Mouse (Mus musculus) stomach, embryonic 15.5 days (tissue): ENCODE measurements at regions not wholly inside any gene's neighbourhood (a gene's known extent, or its start where the extent isn't known, plus 50 kb on each side); places are given as distances from the start of the nearest gene placed in this dataset.

ENCODE experiments used
- ATAC-seq: fragments of 200-750 bp; cut with Nextera tagmentation; 2 replicates; pipeline ENCODE4 v1.8.0; 2017; ENCODE audit warnings: low read depth, moderate number of reproducible peaks, moderate TSS enrichment; ENCODE audit not compliant: insufficient read depth, low FRiP score
- H3K27ac ChIP-seq: fragments of 300-500 bp; sonication (generic); 2 replicates; pipeline ENCODE4 v1.5.1; 2015; ENCODE audit warnings: mild to moderate bottlenecking, inconsistent platforms
- H3K27me3 ChIP-seq: fragments of 300-500 bp; sonication (generic); replicated peaks from 2 replicates; pipeline ENCODE4 v1.6.1; 2015; ENCODE audit warnings: inconsistent platforms
- H3K36me3 ChIP-seq: fragments of 300-500 bp; sonication (generic); 2 replicates; pipeline ENCODE4 v1.6.1; 2015; ENCODE audit warnings: inconsistent platforms
- H3K4me1 ChIP-seq: fragments of 300-500 bp; sonication (generic); 2 replicates; pipeline ENCODE4 v1.6.1; 2015; ENCODE audit warnings: inconsistent platforms
- H3K4me2 ChIP-seq: fragments of 300-500 bp; sonication (generic); 2 replicates; pipeline ENCODE4 v1.6.1; 2015; ENCODE audit warnings: mild to moderate bottlenecking, inconsistent platforms
- H3K4me3 ChIP-seq: fragments of 300-500 bp; sonication (generic); replicated peaks from 2 replicates; pipeline ENCODE4 v1.5.1; 2015; ENCODE audit warnings: inconsistent platforms
- H3K9ac ChIP-seq: fragments of 300-500 bp; sonication (generic); 2 replicates; pipeline ENCODE4 v1.6.1; 2015; ENCODE audit warnings: inconsistent platforms
- H3K9me3 ChIP-seq: fragments of 300-500 bp; sonication (generic); 2 replicates; pipeline ENCODE4 v1.6.1; 2016; ENCODE audit warnings: inconsistent platforms
- WGBS: fragments of 180-500 bp; shearing (Covaris S2); methylation state at CpG from one replicate; pipeline ENCODE4 v1.1.7; 2015; 5-methylcytosine and 5-hydroxymethylcytosine counted together

DNA sequence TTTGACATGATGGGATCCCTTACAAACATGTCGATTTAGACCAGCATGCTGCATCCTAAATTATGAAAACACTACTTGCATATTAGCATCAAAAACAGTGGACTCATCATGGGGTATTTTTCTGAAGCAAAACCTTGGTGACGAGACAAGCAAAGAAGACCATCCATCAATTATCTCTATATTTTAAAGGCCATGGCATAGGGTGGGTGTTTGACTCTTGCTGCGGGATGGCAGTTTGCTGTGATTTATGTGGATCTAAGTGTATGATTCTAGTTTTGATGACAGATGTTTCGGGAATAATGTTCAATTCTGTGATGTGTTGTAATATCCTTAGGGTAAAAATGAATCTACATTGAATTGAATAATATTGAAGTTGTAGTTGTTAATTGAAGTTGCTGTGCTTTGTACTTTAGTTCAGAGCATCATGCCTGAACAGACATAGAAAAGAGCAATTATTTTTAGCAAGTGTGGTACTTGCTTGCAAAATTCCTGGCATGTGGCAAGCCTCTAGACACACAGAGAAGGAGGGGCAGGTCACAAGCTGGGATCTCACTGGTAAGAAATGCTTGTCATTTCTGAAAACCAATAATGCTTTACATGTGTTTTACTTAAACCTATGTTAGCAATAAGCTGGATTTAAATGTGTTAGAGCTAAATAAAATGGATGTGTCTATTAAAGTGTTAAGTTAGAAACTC is 608.3 kb downstream of the Hace1 start:
- Histone ChIP-seq H3K9ac (no peak overlapping the region), H3K9me3 (no peaks in the 10 kb centered on the region), H3K4me2 (no peak overlapping the region), H3K4me1 (no peaks in the 10 kb centered on the region), H3K27ac (no peak overlapping the region), H3K27me3 (no peaks in the 10 kb centered on the region), H3K4me3 (no peak overlapping the region), H3K36me3 (no peaks in the 10 kb centered on the region)
- no peak for ATAC-seq
- 81% methylated on average over 4 of the region's 4 CpGs for WGBS

DNA sequence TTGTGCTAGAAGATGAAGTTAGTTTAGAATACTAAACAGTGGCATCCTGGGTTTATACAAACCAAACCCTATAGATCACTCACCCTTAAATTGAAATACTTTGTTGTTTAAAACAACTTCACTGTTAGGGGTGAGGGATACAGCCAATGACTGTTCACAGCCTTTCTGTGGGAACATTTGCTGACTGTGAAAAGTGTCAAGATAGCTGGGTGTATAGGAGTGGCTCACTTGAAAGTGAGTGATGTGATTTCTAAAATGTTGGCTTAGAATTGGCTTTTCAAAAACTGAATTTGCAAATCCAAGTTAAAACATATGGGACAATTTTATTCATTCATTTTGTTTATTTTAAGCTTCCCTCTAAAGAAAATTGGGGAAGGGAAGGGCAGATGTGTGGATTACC is 616.5 kb downstream of the Hace1 start:
- H3K36me3 ChIP-seq: no peaks in the 10 kb centered on the region
- no peak overlapping the region for H3K9ac ChIP-seq
- no peaks in the 10 kb centered on the region for H3K4me1 ChIP-seq
- H3K4me3 ChIP-seq: no peak overlapping the region
- no peak overlapping the region for H3K4me2 ChIP-seq
- no peak overlapping the region for H3K27ac ChIP-seq
- ATAC-seq: no peak
- no peaks in the 10 kb centered on the region for H3K9me3 ChIP-seq
- no peaks in the 10 kb centered on the region for H3K27me3 ChIP-seq

DNA sequence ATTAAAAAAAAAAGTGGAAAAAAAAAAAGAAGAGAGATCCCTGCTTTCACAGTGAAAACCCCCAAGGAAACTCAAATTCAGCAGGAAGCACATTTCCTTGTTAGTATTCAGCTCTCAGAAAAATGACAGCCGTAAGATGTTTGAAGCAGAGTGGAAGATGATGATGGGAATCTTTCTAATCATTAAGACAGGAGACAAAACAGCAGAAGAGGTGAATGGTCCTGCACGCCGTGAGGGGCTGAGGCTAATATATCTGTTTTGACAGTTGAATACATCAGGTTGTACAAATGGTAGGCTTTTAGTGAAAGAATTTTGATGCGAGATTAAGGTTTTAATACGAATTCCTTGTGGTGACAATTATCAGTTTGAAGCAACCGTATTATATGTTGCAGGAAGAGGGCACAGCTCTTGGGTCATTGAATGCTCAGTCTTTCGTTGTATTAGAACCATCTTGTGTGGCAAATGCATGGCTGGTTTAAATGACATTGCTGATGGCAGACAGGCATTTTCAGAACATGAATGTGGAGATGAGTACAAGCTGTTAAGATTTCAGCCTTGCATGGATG is 649.3 kb downstream of the Hace1 start:
- H3K4me2 ChIP-seq: no peak overlapping the region

DNA sequence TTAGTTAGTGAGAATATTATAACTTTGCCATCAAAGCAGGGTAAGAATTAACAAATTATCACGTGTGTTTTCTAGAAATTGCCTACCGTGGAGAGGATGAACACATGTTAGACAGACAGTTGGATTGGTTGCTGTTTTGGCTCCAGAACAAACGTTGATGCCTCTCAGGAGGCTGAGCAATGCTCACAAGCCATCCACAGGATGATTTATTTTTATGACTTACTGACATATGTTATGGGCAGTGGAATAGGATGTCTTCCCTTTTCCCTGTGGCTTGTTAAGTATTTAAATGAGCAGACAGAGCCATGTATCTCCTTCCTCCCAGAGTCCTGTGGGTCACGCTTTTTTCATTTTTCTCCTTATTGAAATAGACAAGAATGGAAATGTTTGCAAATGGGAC is 652.0 kb downstream of the Hace1 start:
- no peak for ATAC-seq
- H3K4me3 ChIP-seq: no peak overlapping the region
- no peaks in the 10 kb centered on the region for H3K27me3 ChIP-seq
- WGBS: 51% methylated on average over 4 of the region's 4 CpGs
- H3K9ac ChIP-seq: no peak overlapping the region
- H3K9me3 ChIP-seq: no peaks in the 10 kb centered on the region
- H3K36me3 ChIP-seq: no peaks in the 10 kb centered on the region
- no peak overlapping the region for H3K27ac ChIP-seq
- no peak overlapping the region for H3K4me2 ChIP-seq
- no peaks in the 10 kb centered on the region for H3K4me1 ChIP-seq

More for the DNA sequence above, 649.3 kb downstream of the Hace1 start:
- no peaks in the 10 kb centered on the region for H3K36me3 ChIP-seq
- H3K4me1 ChIP-seq: no peaks in the 10 kb centered on the region
- H3K27ac ChIP-seq: no peak overlapping the region
- H3K9ac ChIP-seq: no peak overlapping the region
- ATAC-seq: no peak
- H3K27me3 ChIP-seq: no peaks in the 10 kb centered on the region
- WGBS: 49% methylated on average over 7 of the region's 7 CpGs
- H3K9me3 ChIP-seq: no peaks in the 10 kb centered on the region
- no peak overlapping the region for H3K4me3 ChIP-seq

DNA sequence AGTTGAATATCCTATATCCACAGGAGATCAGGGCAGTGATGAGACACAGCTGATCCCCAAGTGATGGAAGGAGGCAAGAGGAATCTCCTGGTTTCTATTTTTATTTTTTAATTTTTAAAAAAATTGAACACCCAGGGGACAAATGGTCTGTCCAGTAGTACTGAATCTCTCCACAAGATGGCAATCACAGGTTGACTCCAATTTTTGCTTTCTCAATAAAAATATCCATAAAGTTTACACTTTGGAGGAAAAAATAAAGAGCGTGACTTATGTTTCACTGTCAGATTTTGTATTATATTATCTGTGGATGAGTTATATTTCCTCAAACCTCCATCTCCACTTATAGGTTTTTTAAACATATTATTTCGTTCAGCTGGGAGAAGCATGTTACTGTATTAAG is 658.0 kb downstream of the Hace1 start:
- Histone ChIP-seq H3K36me3 (no peaks in the 10 kb centered on the region), H3K27ac (no peak overlapping the region), H3K9ac (no peak overlapping the region), H3K4me1 (no peaks in the 10 kb centered on the region), H3K27me3 (no peaks in the 10 kb centered on the region), H3K4me3 (no peak overlapping the region), H3K4me2 (no peak overlapping the region), H3K9me3 (no peaks in the 10 kb centered on the region)
- no peak for ATAC-seq
- 33% methylated on average over 2 of the region's 2 CpGs for whole genome bisulfite sequencing

DNA sequence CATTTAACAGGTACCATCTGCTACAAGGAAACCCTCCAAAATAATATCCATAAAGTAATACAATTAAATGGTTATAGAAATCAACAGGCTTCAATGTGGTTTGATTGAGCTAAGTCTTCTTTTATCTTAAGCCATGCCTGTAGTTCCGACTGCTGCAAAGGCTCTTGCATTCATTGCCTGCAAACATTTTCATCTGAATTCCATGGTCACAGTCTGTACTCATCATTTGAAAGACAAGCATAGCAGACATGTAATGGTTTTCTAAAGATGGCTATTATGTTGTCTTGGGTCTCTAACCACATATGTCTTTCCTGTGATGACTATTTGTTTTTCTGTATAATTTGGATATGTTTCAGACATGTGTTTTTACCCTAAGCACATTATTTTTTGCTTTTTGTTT is 677.9 kb downstream of the Hace1 start:
- Histone ChIP-seq H3K4me2 (no peak overlapping the region), H3K4me1 (no peaks in the 10 kb centered on the region), H3K4me3 (no peak overlapping the region), H3K27me3 (no peaks in the 10 kb centered on the region), H3K9me3 (no peaks in the 10 kb centered on the region), H3K9ac (no peak overlapping the region), H3K27ac (no peak overlapping the region), H3K36me3 (no peaks in the 10 kb centered on the region)
- no peak for ATAC-seq
- WGBS: 89% methylated on average over 1 of the region's 1 CpGs

DNA sequence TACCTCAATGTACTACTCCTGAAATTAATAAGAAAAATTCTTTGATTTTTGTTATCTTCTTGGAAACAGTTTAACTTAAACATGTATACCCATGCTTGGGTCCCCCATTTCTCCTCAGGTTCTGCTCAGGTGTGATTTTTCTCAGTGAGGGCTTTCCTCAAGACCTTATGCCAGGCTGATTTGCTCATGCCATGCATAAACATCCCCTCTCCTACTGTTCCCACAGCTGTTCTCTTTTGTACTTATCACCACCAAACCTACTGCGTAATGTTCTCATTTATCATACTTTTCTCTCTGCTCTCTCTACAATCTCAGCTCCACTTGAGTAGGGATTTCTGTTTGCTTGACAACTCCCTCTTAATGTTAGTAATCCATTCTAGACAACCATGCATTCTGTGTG is 692.1 kb downstream of the Hace1 start:
- Histone ChIP-seq H3K9me3 (no peaks in the 10 kb centered on the region), H3K36me3 (no peaks in the 10 kb centered on the region), H3K9ac (no peak overlapping the region), H3K4me3 (no peak overlapping the region), H3K4me2 (no peak overlapping the region), H3K27me3 (no peaks in the 10 kb centered on the region), H3K4me1 (no peaks in the 10 kb centered on the region), H3K27ac (no peak overlapping the region)
- ATAC-seq: no peak
- WGBS: 56% methylated on average over 1 of the region's 1 CpGs

DNA sequence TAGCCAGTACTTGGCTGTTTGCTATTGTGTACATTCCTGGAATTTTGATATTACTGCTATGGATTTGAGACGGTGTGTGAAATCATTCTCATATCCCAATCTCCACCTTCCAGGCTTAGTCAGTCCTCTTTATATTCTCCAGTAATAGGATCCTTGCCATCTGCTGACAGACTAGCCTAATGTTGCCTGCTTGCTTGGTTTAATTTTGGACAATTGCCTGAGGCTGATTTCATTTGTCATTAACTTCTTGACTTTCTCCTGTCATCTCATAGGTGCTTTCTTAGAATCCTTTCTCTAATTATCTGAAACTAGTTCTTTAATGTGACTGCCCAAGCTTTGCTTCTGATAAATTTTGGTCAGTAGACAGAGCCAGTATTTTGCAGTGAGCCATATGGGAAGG is 696.2 kb downstream of the Hace1 start:
- H3K27me3 ChIP-seq: no peaks in the 10 kb centered on the region
- no peak overlapping the region for H3K9ac ChIP-seq
- 40% methylated on average over 1 of the region's 1 CpGs for WGBS
- H3K36me3 ChIP-seq: no peaks in the 10 kb centered on the region
- no peak overlapping the region for H3K27ac ChIP-seq
- no peak for ATAC-seq
- no peak overlapping the region for H3K4me3 ChIP-seq
- H3K4me1 ChIP-seq: no peaks in the 10 kb centered on the region
- H3K9me3 ChIP-seq: no peaks in the 10 kb centered on the region
- H3K4me2 ChIP-seq: no peak overlapping the region

DNA sequence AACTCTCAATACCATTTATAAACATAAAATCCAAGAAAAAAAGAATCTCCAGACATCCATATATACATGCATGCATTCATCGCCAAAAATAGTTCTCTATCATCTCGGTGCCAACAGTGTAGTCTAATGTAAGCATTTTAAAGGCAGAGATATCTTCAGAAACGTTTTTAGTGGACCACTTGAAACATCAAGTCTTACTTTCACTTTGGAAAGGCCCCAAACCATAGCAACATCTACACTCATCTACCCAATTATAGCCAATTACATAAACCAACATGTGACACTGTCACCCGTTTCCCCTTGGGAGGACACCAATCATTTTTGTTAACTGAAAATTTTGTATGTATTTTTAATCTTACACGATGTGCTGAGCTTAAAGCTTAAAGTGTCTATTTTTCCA is 716.7 kb downstream of the Hace1 start:
- Histone ChIP-seq H3K27me3 (no peaks in the 10 kb centered on the region), H3K36me3 (no peaks in the 10 kb centered on the region), H3K4me3 (no peak overlapping the region), H3K9ac (no peak overlapping the region), H3K4me2 (no peak overlapping the region), H3K9me3 (no peaks in the 10 kb centered on the region), H3K4me1 (no peaks in the 10 kb centered on the region), H3K27ac (no peak overlapping the region)
- ATAC-seq: no peak
- WGBS: 53% methylated on average over 5 of the region's 5 CpGs

DNA sequence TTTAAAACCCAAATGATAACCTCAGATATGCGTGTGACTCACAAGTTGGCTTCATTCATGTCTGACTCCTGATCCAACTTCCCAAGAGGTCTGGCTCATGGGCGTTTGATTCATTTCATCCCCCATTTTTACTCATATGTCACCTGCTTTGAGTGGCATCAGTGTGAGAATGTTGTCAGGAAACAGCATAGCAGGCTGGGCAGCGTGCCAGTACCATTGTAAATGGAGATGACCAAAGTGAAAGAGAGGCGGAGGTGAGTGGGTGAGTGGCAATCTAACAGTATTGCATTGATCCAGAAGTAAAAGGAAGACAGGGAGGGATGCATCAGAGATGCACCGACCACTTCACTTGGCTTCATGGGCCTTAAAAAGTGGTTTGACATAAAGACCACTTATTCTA is 720.7 kb downstream of the Hace1 start:
- H3K4me2 ChIP-seq: no peak overlapping the region
- no peaks in the 10 kb centered on the region for H3K36me3 ChIP-seq
- H3K27me3 ChIP-seq: no peaks in the 10 kb centered on the region
- no peaks in the 10 kb centered on the region for H3K9me3 ChIP-seq
- H3K9ac ChIP-seq: no peak overlapping the region
- no peaks in the 10 kb centered on the region for H3K4me1 ChIP-seq
- WGBS: 71% methylated on average over 5 of the region's 5 CpGs
- H3K27ac ChIP-seq: no peak overlapping the region
- no peak for ATAC-seq
- H3K4me3 ChIP-seq: no peak overlapping the region

DNA sequence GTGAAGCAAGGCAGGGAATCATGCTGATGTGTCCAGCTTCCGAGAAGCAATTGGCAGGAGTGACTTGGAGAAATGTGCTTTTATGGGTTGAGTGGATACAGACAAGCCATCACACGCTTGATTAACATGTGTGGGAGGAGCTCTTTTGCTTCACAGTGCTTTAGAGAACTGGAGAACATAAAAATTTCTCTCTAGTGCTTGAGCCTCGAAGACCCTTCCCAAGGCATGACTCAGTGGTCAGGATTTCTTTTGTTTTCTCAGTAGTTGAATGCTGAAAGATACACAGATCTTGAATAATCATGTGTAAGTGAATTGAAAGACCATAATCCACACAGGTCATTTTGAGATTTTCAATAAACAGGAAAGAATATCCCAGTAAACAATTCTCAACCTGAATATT is 721.9 kb downstream of the Hace1 start:
- Histone ChIP-seq H3K4me3 (no peak overlapping the region), H3K36me3 (no peaks in the 10 kb centered on the region), H3K27ac (no peak overlapping the region), H3K9me3 (no peaks in the 10 kb centered on the region), H3K9ac (no peak overlapping the region), H3K4me1 (no peaks in the 10 kb centered on the region), H3K27me3 (no peaks in the 10 kb centered on the region), H3K4me2 (no peak overlapping the region)
- no peak for ATAC-seq
- whole genome bisulfite sequencing: 64% methylated on average over 3 of the region's 3 CpGs

DNA sequence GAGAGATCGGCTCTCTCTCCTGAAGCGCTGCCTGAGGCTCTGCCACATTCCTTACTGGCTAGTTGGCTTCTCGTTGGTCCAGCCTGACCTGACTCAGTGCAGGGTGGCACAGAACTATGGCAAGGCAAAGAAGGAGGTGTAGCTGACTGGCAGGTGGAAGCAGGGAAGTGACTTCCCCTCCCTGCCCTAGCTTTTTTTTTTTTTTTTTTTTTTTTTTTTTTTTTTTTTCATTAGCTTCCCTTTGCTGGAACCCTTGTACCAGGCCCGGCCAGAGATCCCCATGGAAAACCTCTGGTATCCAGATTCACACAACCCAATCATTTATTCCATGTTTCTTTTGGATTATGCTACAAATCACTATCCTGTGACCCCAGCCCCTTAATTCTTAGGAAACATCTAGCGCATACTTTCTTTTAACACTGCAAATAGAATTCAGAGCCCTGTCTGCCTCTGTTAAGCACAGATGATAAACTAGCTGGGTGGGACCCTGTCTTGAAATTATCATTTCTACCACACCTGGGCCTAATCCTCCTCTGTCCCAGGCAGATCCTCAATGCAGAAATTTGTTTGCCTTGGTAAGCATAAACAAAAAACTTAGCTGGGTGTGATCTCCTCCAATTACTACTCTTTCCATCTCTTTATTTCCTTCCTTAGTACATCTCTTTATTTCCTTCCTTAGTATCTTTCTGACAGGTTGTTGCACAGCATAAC is 742.9 kb downstream of the Hace1 start:
- Histone ChIP-seq H3K9ac (no peak overlapping the region), H3K9me3 (no peaks in the 10 kb centered on the region), H3K36me3 (no peaks in the 10 kb centered on the region), H3K4me1 (no peaks in the 10 kb centered on the region), H3K27ac (no peak overlapping the region), H3K4me2 (no peak overlapping the region), H3K4me3 (no peak overlapping the region), H3K27me3 (no peaks in the 10 kb centered on the region)
- 78% methylated on average over 5 of the region's 5 CpGs for WGBS
- ATAC-seq: no peak
